ENCODE assay signal across 24 mouse cellular contexts in genomic region chr9:114890377-114890776, GRCm38 (mm10).
"Had no signal": no experiment of that assay in that cellular context is flagged by ENCODE, and none has a peak within 500 bp of the region (broad histone marks: within the 10 kb centered on the region; RNA-seq: fewer than 3 reads in every experiment).

No protein-coding gene starts in this region.

- H3K9ac ChIP-seq: heart, embryonic 13.5 days; heart, embryonic 15.5 days; hindbrain, embryonic 13.5 days; hindbrain, embryonic 15.5 days; limb, embryonic 12.5 days; limb, embryonic 15.5 days; liver, embryonic 12.5 days; liver, embryonic 14.5 days had no signal

- H3K4me1 ChIP-seq: heart, embryonic 13.5 days; heart, embryonic 15.5 days; limb, embryonic 15.5 days; liver, embryonic 12.5 days had no signal

- H3K27ac ChIP-seq: gastrocnemius, adult 2 months; heart, embryonic 13.5 days; heart, embryonic 15.5 days; hindbrain, embryonic 13.5 days; hindbrain, embryonic 15.5 days; hindbrain, postnatal 0 days; limb, embryonic 12.5 days; limb, embryonic 15.5 days; liver, embryonic 12.5 days; liver, embryonic 14.5 days had no signal

- H3K36me3 ChIP-seq: heart, embryonic 13.5 days; heart, embryonic 15.5 days; hindbrain, embryonic 13.5 days; hindbrain, embryonic 15.5 days; limb, embryonic 12.5 days; limb, embryonic 15.5 days; liver, embryonic 12.5 days had no signal

- ATAC-seq: hindbrain, postnatal 0 days; intestine, embryonic 16.5 days; liver, embryonic 12.5 days had no signal

- H3K4me3 ChIP-seq: gastrocnemius, adult 2 months; heart, embryonic 13.5 days; heart, embryonic 15.5 days; hindbrain, embryonic 13.5 days; hindbrain, embryonic 15.5 days; limb, embryonic 12.5 days; limb, embryonic 15.5 days; liver, embryonic 12.5 days had no signal

- H3K4me2 ChIP-seq: heart, embryonic 11.5 days; heart, embryonic 13.5 days; heart, embryonic 15.5 days; hindbrain, embryonic 13.5 days; hindbrain, embryonic 15.5 days; limb, embryonic 12.5 days; limb, embryonic 15.5 days; liver, embryonic 12.5 days had no signal

- H3K27me3 ChIP-seq: heart, embryonic 13.5 days; heart, embryonic 15.5 days; hindbrain, embryonic 13.5 days; hindbrain, embryonic 15.5 days; limb, embryonic 12.5 days; limb, embryonic 15.5 days; liver, embryonic 12.5 days had no signal

- H3K9me3 ChIP-seq: heart, embryonic 15.5 days; hindbrain, embryonic 13.5 days; hindbrain, embryonic 15.5 days; limb, embryonic 15.5 days; liver, embryonic 12.5 days had no signal

- DNase-seq: gastrocnemius, adult 2 months; gastrocnemius, postnatal 10 days; gastrocnemius, postnatal 25 days; heart, adult 18-20 months; heart, postnatal 14 days; heart, postnatal 36 days; kidney, adult 11 months; kidney, adult 8-10 months; kidney, postnatal 36 days; layer of hippocampus, adult 9-11 months; layer of hippocampus, postnatal 36 days; left cerebral cortex, postnatal 4 days; lung, adult 18-20 months had no signal
